Mouse (Mus musculus): ENCODE data around the gene Gm29797. TPM values are rescaled to one million over a fixed set of nuclear protein-coding genes. Genes with fewer than 3 reads are reported as not detected.

Gm29797 gene
- polyA plus RNA-seq, 1 experiment from 2014 or later: not detected

DNA sequence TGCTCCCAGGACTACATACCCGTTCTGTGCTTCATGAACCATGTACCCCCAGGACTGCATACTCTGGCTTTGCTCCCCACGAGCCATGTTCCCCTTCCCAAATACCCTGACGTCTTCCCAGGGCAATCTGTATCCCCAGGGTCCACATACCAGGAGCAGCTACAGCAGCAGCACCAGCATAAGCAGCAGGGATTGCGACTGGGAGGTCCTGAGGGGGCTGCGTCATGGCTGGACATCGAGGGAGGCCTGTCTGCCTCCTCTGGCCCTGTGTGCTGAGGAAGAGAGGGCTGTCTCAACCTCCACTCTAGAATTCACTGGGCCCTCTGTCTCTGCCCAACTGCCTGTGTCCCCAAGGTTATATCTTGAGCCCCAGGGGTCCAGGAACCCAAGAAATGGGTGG, 34.2 kb downstream of the Gm29797 start:
- Histone ChIP-seq H3K9me3 (no peaks in the 10 kb centered on the region), H3K27ac (no peak overlapping the region), H3K4me1 (replicated peaks) (peaks cover 23% of the 10 kb centered on the region), H3K27me3 (ENCODE audit: insufficient read depth, poor library complexity, severe bottlenecking) (peaks cover 13% of the 10 kb centered on the region), H3K4me3 (no peak overlapping the region), H3K36me3 (peaks cover 50% of the 10 kb centered on the region)
- WGBS: 89% methylated on average over 6 of the region's 6 CpGs
- no peak for DNase-seq (ENCODE audit: low spot score)

DNA sequence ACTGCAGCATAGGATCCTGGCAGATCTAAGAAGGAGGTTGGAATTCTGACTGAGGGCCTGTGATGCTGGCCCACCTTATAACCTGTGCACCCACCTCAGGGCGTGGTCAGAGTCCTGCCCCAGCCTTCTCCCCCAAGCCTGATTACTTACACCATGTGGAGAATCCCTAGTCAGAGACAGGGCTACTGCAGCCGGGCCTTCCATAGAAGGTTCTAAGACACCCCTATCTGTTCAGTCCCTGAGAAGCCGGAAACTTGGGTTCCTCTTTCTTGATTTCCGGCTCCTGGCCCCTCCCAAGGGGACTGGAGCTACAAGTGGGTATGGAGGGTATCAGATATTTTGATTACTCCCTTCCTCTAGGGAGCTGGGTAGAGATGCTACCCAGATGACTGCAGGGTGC, 34.7 kb downstream of the Gm29797 start:
- DNase-seq (ENCODE audit: low spot score): no peak
- peaks cover 23% of the 10 kb centered on the region for H3K4me1 ChIP-seq (replicated peaks)
- WGBS: 86% methylated on average over 4 of the region's 4 CpGs
- no peak overlapping the region for H3K4me3 ChIP-seq
- no peak overlapping the region for H3K27ac ChIP-seq
- H3K36me3 ChIP-seq: peaks cover 45% of the 10 kb centered on the region
- peaks cover 18% of the 10 kb centered on the region for H3K27me3 ChIP-seq (ENCODE audit: insufficient read depth, poor library complexity, severe bottlenecking)
- H3K9me3 ChIP-seq: no peaks in the 10 kb centered on the region

DNA sequence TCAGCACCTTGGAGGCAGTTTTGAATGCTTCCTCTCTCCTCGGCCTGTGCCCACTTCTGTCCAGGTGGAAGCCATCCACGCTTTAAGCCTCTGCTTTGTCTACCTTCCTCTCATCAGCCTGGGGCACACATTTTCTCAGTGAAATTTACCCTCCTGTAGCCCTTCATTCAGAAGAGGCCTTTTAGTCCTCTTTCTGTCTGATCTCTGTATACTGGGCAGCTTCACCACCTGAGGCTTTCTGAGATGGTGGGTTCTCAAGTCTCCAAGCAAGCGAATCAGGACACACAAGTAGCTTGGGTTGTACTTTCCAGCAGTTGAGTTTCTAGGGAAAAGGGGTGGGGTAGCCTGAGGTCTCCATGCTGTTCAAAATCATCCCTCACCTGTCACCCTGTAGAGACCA, 35.5 kb downstream of the Gm29797 start:
- Histone ChIP-seq H3K4me1 (replicated peaks) (peaks cover 23% of the 10 kb centered on the region), H3K27me3 (ENCODE audit: insufficient read depth, poor library complexity, severe bottlenecking) (peaks cover 25% of the 10 kb centered on the region), H3K4me3 (peak overlapping the region; percentile 82), H3K36me3 (peaks cover 38% of the 10 kb centered on the region), H3K27ac (no peak overlapping the region), H3K9me3 (no peaks in the 10 kb centered on the region)
- WGBS: 91% methylated on average over 3 of the region's 3 CpGs
- no peak for DNase-seq (ENCODE audit: low spot score)

DNA sequence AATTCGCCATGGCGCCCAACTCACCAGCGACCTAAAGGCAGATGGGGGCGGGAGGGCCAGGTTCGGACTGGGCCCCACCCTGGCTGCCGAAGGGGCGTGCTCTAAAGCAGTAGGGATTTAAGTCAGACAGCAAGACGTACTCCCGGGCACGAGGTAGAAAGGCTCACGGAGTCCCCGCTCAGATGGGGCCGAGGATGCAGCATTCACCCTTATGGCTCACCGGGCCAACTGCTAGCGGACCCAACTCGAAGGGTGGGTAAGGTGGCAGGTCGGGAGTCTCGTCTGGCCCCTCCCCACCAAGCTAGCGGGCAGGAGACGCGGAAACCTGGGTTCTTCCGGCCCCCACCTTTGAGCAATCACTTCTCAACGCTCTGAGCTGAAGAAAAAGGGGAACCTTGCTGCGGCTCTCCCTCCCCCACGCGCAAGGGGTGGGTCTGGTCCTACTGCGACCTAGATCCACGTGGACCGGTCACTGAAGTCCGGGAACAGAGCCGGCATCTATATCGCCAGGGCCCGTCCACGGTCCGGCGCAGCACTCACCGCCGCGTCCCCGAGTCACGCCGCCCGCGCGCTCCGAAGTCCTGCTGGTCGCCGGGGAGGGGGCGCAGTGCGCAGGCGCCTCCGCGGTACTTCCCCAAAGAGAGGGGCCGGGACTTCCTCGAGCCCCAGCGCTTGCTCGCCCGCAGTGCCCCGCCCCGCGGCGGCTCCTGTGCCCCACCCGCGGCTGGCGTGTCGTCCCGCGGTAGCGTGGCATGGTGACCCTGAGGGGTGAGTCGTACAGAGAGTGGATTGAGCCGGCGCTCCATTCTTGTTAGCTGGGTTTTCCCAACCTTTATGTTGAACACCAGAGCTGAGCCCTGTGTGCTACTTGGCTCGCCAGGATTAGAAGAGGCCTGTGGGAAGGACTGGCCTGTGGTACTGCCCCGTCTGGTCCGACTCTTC, 36.8 kb downstream of the Gm29797 start, which contains the start of gene Rgs19:
TSS of gene Rgs19 (minus strand) at position 639 of the 942 bp plus-strand sequence.
- Histone ChIP-seq H3K4me3 (peak within 1 kb of the TSS; percentile 82), H3K27me3 (ENCODE audit: insufficient read depth, poor library complexity, severe bottlenecking) (peaks cover 27% of the 10 kb centered on the region), H3K9me3 (no peaks in the 10 kb centered on the region), H3K27ac (peak within 1 kb of the TSS; percentile 93), H3K4me1 (replicated peaks) (peaks cover 23% of the 10 kb centered on the region), H3K36me3 (peaks cover 25% of the 10 kb centered on the region)
- under 1% methylated on average over 69 of the region's 75 CpGs for WGBS
- DNase-seq (ENCODE audit: low spot score): peak; percentile 83

DNA sequence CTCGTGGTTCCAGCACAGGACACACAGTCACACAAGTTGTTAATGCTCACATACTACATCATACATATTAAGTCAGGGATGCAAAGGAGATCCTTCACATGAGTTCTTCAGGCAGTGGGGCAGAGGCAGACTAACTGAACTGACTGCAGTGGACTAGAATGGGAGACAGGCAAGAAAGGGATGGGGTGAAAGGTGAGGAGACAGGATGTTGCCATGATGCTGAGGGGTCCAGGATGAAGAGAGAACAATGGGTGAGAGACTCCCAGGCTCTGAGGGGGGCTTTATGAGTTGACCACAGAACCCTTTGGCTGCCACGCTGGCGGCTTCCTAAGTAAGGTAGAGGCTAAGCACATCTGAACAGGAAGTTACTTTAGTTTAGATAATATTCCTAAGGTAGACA, 37.7 kb downstream of the Gm29797 start:
- WGBS: 87% methylated on average over 3 of the region's 3 CpGs
- no peaks in the 10 kb centered on the region for H3K9me3 ChIP-seq
- H3K4me1 ChIP-seq (replicated peaks): peaks cover 23% of the 10 kb centered on the region
- H3K27me3 ChIP-seq (ENCODE audit: insufficient read depth, poor library complexity, severe bottlenecking): peaks cover 27% of the 10 kb centered on the region
- H3K4me3 ChIP-seq: peak overlapping the region; percentile 82
- no peak overlapping the region for H3K27ac ChIP-seq
- DNase-seq (ENCODE audit: low spot score): no peak
- peaks cover 15% of the 10 kb centered on the region for H3K36me3 ChIP-seq

DNA sequence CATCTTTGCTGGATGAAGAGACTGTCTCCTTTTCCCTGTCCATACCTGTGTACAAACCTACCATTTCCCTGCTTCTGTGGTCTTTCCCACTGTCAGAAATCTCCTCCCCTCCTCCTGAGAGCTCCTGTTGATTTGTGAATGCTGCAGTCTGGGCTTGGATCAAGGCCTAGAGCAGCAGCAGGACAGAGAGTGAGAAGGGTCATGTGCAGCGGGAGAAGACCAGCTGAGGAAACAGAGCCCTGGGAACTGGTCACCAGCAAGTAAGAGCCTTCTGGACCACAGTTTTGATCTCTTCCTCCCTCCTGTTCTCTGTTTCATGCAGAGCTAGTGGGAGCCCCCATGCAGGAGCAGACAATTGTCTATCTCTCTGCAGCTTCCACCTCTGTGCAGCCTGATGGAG, 38.9 kb downstream of the Gm29797 start:
- H3K27me3 ChIP-seq (ENCODE audit: insufficient read depth, poor library complexity, severe bottlenecking): peaks cover 27% of the 10 kb centered on the region
- peaks cover 23% of the 10 kb centered on the region for H3K4me1 ChIP-seq (replicated peaks)
- no peak overlapping the region for H3K27ac ChIP-seq
- no peak for DNase-seq (ENCODE audit: low spot score)
- H3K4me3 ChIP-seq: no peak overlapping the region
- peaks cover 4% of the 10 kb centered on the region for H3K36me3 ChIP-seq
- WGBS: 76% methylated on average over 1 of the region's 1 CpGs
- H3K9me3 ChIP-seq: no peaks in the 10 kb centered on the region

DNA sequence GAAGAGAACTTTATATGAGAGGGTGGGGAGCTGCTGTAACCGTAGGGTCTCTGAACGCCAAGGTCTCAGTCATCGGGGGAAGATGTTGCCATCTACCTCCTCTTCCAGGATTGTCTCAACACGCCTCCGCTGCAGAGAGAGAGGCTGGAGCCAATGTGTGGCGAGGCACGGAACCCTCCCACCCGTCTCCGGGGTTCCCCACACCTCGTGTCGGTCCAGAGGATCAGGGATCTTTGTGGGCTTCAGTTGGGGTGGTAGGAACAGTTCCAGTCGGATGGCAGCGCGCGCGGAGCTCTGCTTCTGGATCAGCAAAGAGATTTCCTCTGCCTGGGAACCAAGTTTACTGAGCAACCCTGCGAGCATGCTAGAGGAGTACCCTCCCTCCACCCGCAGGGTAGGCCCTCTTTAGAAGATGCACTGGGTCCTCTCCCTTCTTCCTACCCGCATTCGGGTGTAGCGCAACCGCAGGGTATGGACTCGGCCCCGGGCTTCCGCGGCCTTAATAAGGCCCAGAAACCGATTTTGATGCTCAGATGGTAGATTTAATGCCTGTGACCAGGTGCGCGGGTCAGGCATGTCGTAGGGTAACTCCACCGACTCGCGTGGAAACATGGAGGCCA, 40.1 kb downstream of the Gm29797 start:
- Histone ChIP-seq H3K27me3 (ENCODE audit: insufficient read depth, poor library complexity, severe bottlenecking) (peaks cover 27% of the 10 kb centered on the region), H3K9me3 (no peaks in the 10 kb centered on the region), H3K36me3 (no peaks in the 10 kb centered on the region), H3K27ac (no peak overlapping the region), H3K4me1 (replicated peaks) (peaks cover 23% of the 10 kb centered on the region), H3K4me3 (no peak overlapping the region)
- WGBS: 71% methylated on average over 33 of the region's 33 CpGs
- DNase-seq (ENCODE audit: low spot score): no peak

DNA sequence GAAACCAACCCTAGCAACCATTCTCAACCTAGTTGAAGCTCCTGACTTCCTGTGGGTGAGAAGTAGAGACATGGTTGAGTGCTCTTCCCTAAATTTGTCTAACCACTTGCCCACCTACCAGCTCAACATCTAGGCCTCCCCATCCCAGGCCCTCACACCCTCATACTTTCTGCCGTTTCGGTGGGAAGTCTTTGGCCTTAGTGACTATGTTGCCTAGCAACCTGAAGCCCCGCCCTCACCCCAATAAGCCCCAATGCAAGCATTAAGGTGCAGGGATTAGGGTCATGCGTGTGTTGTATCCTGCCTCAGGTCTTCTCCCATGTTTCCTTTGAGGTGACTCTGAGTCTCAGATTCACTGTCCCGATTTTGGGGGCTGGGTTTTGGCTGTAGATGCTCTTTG, 41.4 kb downstream of the Gm29797 start, which contains the start of gene Lkaaear1:
TSS of gene Lkaaear1 (minus strand) at position 202 of the 400 bp plus-strand sequence.
- DNase-seq (ENCODE audit: low spot score): no peak
- Histone ChIP-seq H3K9me3 (no peaks in the 10 kb centered on the region), H3K27ac (no peak within 1 kb of the TSS), H3K27me3 (ENCODE audit: insufficient read depth, poor library complexity, severe bottlenecking) (peaks cover 27% of the 10 kb centered on the region), H3K36me3 (no peaks in the 10 kb centered on the region), H3K4me1 (replicated peaks) (peaks cover 11% of the 10 kb centered on the region), H3K4me3 (no peak within 1 kb of the TSS)
- WGBS: 47% methylated on average over 5 of the region's 5 CpGs

DNA sequence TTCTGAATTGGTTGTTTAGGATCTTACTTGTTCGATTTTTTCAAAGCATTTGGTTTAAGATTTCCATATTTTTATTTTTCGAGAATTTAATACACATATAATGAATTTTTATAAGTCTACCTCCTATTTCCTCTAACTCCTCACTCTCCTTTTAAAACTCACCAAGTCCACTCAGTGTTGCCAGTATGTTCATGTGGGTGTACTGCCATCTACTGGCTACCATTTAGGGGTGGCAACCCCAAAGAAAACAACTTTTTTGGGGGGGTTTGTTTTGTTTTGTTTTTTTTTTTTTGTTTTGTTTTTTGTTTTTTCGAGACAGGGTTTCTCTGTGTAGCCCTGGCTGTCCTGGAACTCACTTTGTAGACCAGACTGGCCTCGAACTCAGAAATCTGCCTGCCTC, 49.8 kb downstream of the Gm29797 start:
- WGBS: 51% methylated on average over 4 of the region's 4 CpGs
- Histone ChIP-seq H3K27me3 (ENCODE audit: insufficient read depth, poor library complexity, severe bottlenecking) (no peaks in the 10 kb centered on the region), H3K36me3 (no peaks in the 10 kb centered on the region), H3K27ac (no peak overlapping the region), H3K9me3 (no peaks in the 10 kb centered on the region), H3K4me1 (replicated peaks) (no peaks in the 10 kb centered on the region), H3K4me3 (no peak overlapping the region)
- no peak for DNase-seq (ENCODE audit: low spot score)

Other genes starting within 250 kb of the Gm29797 start
- gene Zbtb46, start 197.6 kb upstream of the Gm29797 start, polyA plus RNA-seq (2016; fragmentation: Nextera tagmentation; extraction: Ambion mirVana): 18.6 and 22.2 TPM in 2 replicates
- gene Abhd16b, start 163.8 kb upstream of the Gm29797 start, polyA plus RNA-seq (2016; fragmentation: Nextera tagmentation; extraction: Ambion mirVana): 0.08 TPM in 1 of 2 replicates, not detected in the other
- gene Tpd52l2, start 159.9 kb upstream of the Gm29797 start, polyA plus RNA-seq (2016; fragmentation: Nextera tagmentation; extraction: Ambion mirVana): 161 and 169 TPM in 2 replicates
- gene Dnajc5, start 136.5 kb upstream of the Gm29797 start, polyA plus RNA-seq (2016; fragmentation: Nextera tagmentation; extraction: Ambion mirVana): 101 and 108 TPM in 2 replicates
- gene Uckl1, start 72.1 kb upstream of the Gm29797 start, polyA plus RNA-seq (2016; fragmentation: Nextera tagmentation; extraction: Ambion mirVana): 52.9 and 56.8 TPM in 2 replicates
- 65.0 and 77.1 TPM in 2 replicates for gene Prpf6, start 65.2 kb upstream of the Gm29797 start, polyA plus RNA-seq (2016; fragmentation: Nextera tagmentation; extraction: Ambion mirVana)
- gene Zfp512b, start 64.2 kb upstream of the Gm29797 start, polyA plus RNA-seq (2016; fragmentation: Nextera tagmentation; extraction: Ambion mirVana): 36.9 and 45.4 TPM in 2 replicates
- 36.1 and 72.6 TPM in 2 replicates for gene Samd10, start 57.8 kb upstream of the Gm29797 start, polyA plus RNA-seq (2016; fragmentation: Nextera tagmentation; extraction: Ambion mirVana)
- gene Sox18, start 14.6 kb downstream of the Gm29797 start, polyA plus RNA-seq (2016; fragmentation: Nextera tagmentation; extraction: Ambion mirVana): 21.4 and 21.7 TPM in 2 replicates
- gene Tcea2, start 23.3 kb downstream of the Gm29797 start, polyA plus RNA-seq (2016; fragmentation: Nextera tagmentation; extraction: Ambion mirVana): 14.4 and 17.7 TPM in 2 replicates
- gene Rgs19, start 36.9 kb downstream of the Gm29797 start, polyA plus RNA-seq (2016; fragmentation: Nextera tagmentation; extraction: Ambion mirVana): 69.1 and 79.2 TPM in 2 replicates
- not detected in 2 replicates for gene Lkaaear1, start 41.4 kb downstream of the Gm29797 start, polyA plus RNA-seq (2016; fragmentation: Nextera tagmentation; extraction: Ambion mirVana)
- 5.6 and 17.3 TPM in 2 replicates for gene Oprl1, start 58.0 kb downstream of the Gm29797 start, polyA plus RNA-seq (2016; fragmentation: Nextera tagmentation; extraction: Ambion mirVana)
- gene Myt1, start 106.3 kb downstream of the Gm29797 start, polyA plus RNA-seq (2016; fragmentation: Nextera tagmentation; extraction: Ambion mirVana): 18.3 and 33.0 TPM in 2 replicates
- 21.8 and 24.5 TPM in 2 replicates for gene Pcmtd2, start 180.8 kb downstream of the Gm29797 start, polyA plus RNA-seq (2016; fragmentation: Nextera tagmentation; extraction: Ambion mirVana)
- 99.1 and 102 TPM in 2 replicates for gene Polr3k, start 207.3 kb downstream of the Gm29797 start, polyA plus RNA-seq (2016; fragmentation: Nextera tagmentation; extraction: Ambion mirVana)